15 mouse cellular contexts compared by ENCODE assay signal in the genomic region with DNA sequence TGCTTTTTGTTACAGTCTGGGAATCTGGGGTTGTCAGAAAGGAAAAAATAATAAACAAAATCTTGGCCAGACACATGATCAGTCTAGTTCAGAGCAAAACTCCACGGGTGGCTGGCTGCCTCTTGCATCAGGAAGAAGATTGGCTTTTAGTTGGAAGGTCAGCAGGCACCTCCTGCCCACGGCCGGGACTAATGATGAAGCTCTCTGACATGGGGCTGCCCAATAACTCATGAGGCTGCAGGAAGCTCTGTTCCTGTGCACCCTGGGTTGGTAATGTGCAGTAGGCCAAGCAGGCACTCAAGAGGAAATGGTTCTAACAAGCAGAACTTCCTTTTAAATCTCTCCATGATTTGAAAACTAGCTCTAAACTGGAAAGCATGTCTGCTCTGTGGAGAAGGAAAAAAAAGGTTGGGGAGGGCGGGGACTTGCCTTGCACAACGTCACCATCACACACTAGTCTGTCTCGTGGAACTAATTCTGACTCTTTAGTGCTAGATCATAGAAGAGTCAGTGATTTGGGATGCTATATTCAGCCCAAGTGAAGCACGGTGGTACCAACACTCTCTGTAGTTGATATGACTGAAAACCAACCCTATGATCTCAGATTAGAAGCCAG.
DNase-seq lines count a peak whose midpoint lies in the region; ATAC-seq and TF ChIP-seq lines count a peak whose summit lies in the region.
"Had no signal": no experiment of that assay in that cellular context is flagged by ENCODE, and none has a peak within 500 bp of the region (broad histone marks: within the 10 kb centered on the region; RNA-seq: fewer than 3 reads in every experiment).

No protein-coding gene starts in this region.

- H3K4me2 ChIP-seq in heart, postnatal 0 days (ENCODE audit: low read depth, low read length), result no peak overlapping the region
- H3K4me2 ChIP-seq in kidney, embryonic 15.5 days, result no peak overlapping the region
- no peak overlapping the region for H3K4me2 ChIP-seq in forebrain, embryonic 14.5 days (ENCODE audit: low read length)
- no peak overlapping the region for H3K4me2 ChIP-seq in forebrain, embryonic 16.5 days (ENCODE audit: low read length)
- H3K4me2 ChIP-seq: forebrain, embryonic 12.5 days had no signal

- DNase-seq in heart, postnatal 0 days (ENCODE audit: low spot score), result peak; percentile 18
- DNase-seq in heart, postnatal 4 days, result no peak
- peak; percentile 25 for DNase-seq in embryonic facial prominence, embryonic 10.5 days (ENCODE audit: low spot score)
- DNase-seq in lung, postnatal 4 days, result peak; percentile 26 to 54
- no peak for DNase-seq in forebrain, embryonic 14.5 days (ENCODE audit: low spot score)
- no peak for DNase-seq in frontal cortex, adult 2 months (ENCODE audit: extremely low spot score in 1 of 2, low spot score in 1 of 2)
- DNase-seq: cerebellum, adult 9-10 months; heart, adult 2 months; layer of hippocampus, postnatal 36 days; thymus, adult 2 months had no signal

- H3K9me3 ChIP-seq in heart, postnatal 0 days (replicated peaks; ENCODE audit: control insufficient read depth, low read length), result no peaks in the 10 kb centered on the region
- H3K9me3 ChIP-seq in embryonic facial prominence, embryonic 10.5 days, result peaks cover 1% of the 10 kb centered on the region; the same call in 1 of the 2 replicates
- H3K9me3 ChIP-seq in kidney, embryonic 15.5 days (replicated peaks), result 0 out of 2 replicates have a peak, but pooled peaks cover 3% of the 10 kb centered on the region
- H3K9me3 ChIP-seq in forebrain, embryonic 14.5 days (replicated peaks; ENCODE audit: control insufficient read depth, low read length), result no peaks in the 10 kb centered on the region
- no peaks in the 10 kb centered on the region for H3K9me3 ChIP-seq in forebrain, embryonic 16.5 days (ENCODE audit: control insufficient read depth, low read length)
- H3K9me3 ChIP-seq: forebrain, embryonic 12.5 days had no signal

- no peak for ATAC-seq in heart, postnatal 0 days (ENCODE audit: insufficient read depth, low read depth)
- ATAC-seq in kidney, embryonic 15.5 days (replicated peaks; ENCODE audit: low FRiP score), result peak; percentile 72; the same call in 1 of the 2 replicates
- no peak for ATAC-seq in forebrain, embryonic 14.5 days
- no peak for ATAC-seq in forebrain, embryonic 16.5 days
- ATAC-seq: activated CD4-positive, CD25-positive, alpha-beta regulatory T cell, adult 4 months; hindbrain, postnatal 0 days had no signal

- H3K4me1 ChIP-seq in heart, postnatal 0 days (ENCODE audit: control insufficient read depth, insufficient read depth), result no peaks in the 10 kb centered on the region
- H3K4me1 ChIP-seq in embryonic facial prominence, embryonic 10.5 days, result peaks cover 35% of the 10 kb centered on the region
- peaks cover 40% of the 10 kb centered on the region for H3K4me1 ChIP-seq in kidney, embryonic 15.5 days
- no peaks in the 10 kb centered on the region for H3K4me1 ChIP-seq in forebrain, embryonic 14.5 days (ENCODE audit: control insufficient read depth, insufficient read depth, low read length)
- H3K4me1 ChIP-seq in forebrain, embryonic 16.5 days (replicated peaks; ENCODE audit: control insufficient read depth, insufficient read depth, low read length), result no peaks in the 10 kb centered on the region

- no peaks in the 10 kb centered on the region for H3K27me3 ChIP-seq in heart, postnatal 0 days (ENCODE audit: control insufficient read depth, insufficient read depth, low read length)
- 0 out of 2 replicates have a peak, but pooled peaks cover 5% of the 10 kb centered on the region for H3K27me3 ChIP-seq in embryonic facial prominence, embryonic 10.5 days (replicated peaks; ENCODE audit: low read depth, poor library complexity, severe bottlenecking)
- H3K27me3 ChIP-seq in kidney, embryonic 15.5 days, result no peaks in the 10 kb centered on the region
- H3K27me3 ChIP-seq in forebrain, embryonic 14.5 days (replicated peaks; ENCODE audit: control insufficient read depth, insufficient read depth, low read length), result no peaks in the 10 kb centered on the region
- H3K27me3 ChIP-seq in forebrain, embryonic 16.5 days (replicated peaks; ENCODE audit: control insufficient read depth, insufficient read depth, low read length), result no peaks in the 10 kb centered on the region
- H3K27me3 ChIP-seq: forebrain, embryonic 12.5 days had no signal

- no peak for TF ChIP-seq EP300 in heart, postnatal 0 days (IDR thresholded peaks at IDR 0.05; ENCODE audit: low read depth)

- H3K36me3 ChIP-seq in heart, postnatal 0 days (replicated peaks; ENCODE audit: control insufficient read depth, insufficient read depth, low read length), result no peaks in the 10 kb centered on the region
- H3K36me3 ChIP-seq in embryonic facial prominence, embryonic 10.5 days (replicated peaks), result no peaks in the 10 kb centered on the region
- no peaks in the 10 kb centered on the region for H3K36me3 ChIP-seq in kidney, embryonic 15.5 days
- no peaks in the 10 kb centered on the region for H3K36me3 ChIP-seq in forebrain, embryonic 14.5 days (ENCODE audit: control insufficient read depth, insufficient read depth, low read length)
- no peaks in the 10 kb centered on the region for H3K36me3 ChIP-seq in forebrain, embryonic 16.5 days (ENCODE audit: control insufficient read depth, insufficient read depth)
- H3K36me3 ChIP-seq: forebrain, embryonic 12.5 days had no signal

- H3K9ac ChIP-seq in heart, postnatal 0 days (replicated peaks; ENCODE audit: low read depth, low read length), result no peak overlapping the region
- H3K9ac ChIP-seq in kidney, embryonic 15.5 days, result no peak overlapping the region
- no peak overlapping the region for H3K9ac ChIP-seq in forebrain, embryonic 14.5 days (ENCODE audit: low read length)
- H3K9ac ChIP-seq in forebrain, embryonic 16.5 days (replicated peaks; ENCODE audit: low read depth, low read length), result no peak overlapping the region
- H3K9ac ChIP-seq: forebrain, embryonic 12.5 days had no signal

- 37% methylated on average over 7 of the region's 7 CpGs for WGBS in heart, postnatal 0 days
- WGBS in embryonic facial prominence, embryonic 10.5 days, result 67% methylated on average over 7 of the region's 7 CpGs
- 25% methylated on average over 7 of the region's 7 CpGs for WGBS in kidney, embryonic 15.5 days
- WGBS in forebrain, embryonic 14.5 days, result 80% methylated on average over 7 of the region's 7 CpGs
- WGBS in forebrain, embryonic 16.5 days, result 76% methylated on average over 7 of the region's 7 CpGs

- TF ChIP-seq CTCF in heart, postnatal 0 days (IDR thresholded peaks at IDR 0.05; ENCODE audit: low read depth), result no peak

- H3K4me3 ChIP-seq in heart, postnatal 0 days (ENCODE audit: low read depth, low read length), result no peak overlapping the region
- H3K4me3 ChIP-seq in embryonic facial prominence, embryonic 10.5 days, result no peak overlapping the region
- no peak overlapping the region for H3K4me3 ChIP-seq in kidney, embryonic 15.5 days (replicated peaks)
- no peak overlapping the region for H3K4me3 ChIP-seq in forebrain, embryonic 14.5 days (ENCODE audit: low read depth, low read length)
- H3K4me3 ChIP-seq in forebrain, embryonic 16.5 days (replicated peaks; ENCODE audit: low read length), result no peak overlapping the region
- H3K4me3 ChIP-seq: forebrain, embryonic 12.5 days; heart, adult 2 months had no signal

- H3K27ac ChIP-seq in heart, postnatal 0 days (ENCODE audit: low read depth), result no peak overlapping the region
- no peak overlapping the region for H3K27ac ChIP-seq in embryonic facial prominence, embryonic 10.5 days (replicated peaks)
- peak overlapping the region; percentile 75 for H3K27ac ChIP-seq in kidney, embryonic 15.5 days
- no peak overlapping the region for H3K27ac ChIP-seq in forebrain, embryonic 14.5 days (ENCODE audit: low read depth, low read length)
- no peak overlapping the region for H3K27ac ChIP-seq in forebrain, embryonic 16.5 days (ENCODE audit: low read length)
- H3K27ac ChIP-seq: forebrain, embryonic 12.5 days; heart, adult 2 months; hindbrain, postnatal 0 days had no signal

Comparison
In these comparisons a context has a peak if more than half of its experiments do, and no peak if none do; other contexts are left out.
1. DNase-seq: peak in heart, postnatal 0 days (single experiment), embryonic facial prominence, embryonic 10.5 days (single experiment) and lung, postnatal 4 days (2 of 2); none in heart, postnatal 4 days (single experiment), forebrain, embryonic 14.5 days (single experiment) and frontal cortex, adult 2 months (0 of 2).